Mouse (Mus musculus) embryonic facial prominence, embryonic 14.5 days (tissue): ENCODE results near the gene Gm21961. TPM values are rescaled to one million over a fixed set of nuclear protein-coding genes. Genes with fewer than 3 reads are reported as not detected.
"Not testable (repeated sequence)": the region's sequence is repeated elsewhere in the genome, so short reads cannot be mapped to it uniquely, and the experiment has no call there.

Experiments
- ATAC-seq: fragments of 200-750 bp; cut with Nextera tagmentation; 2 replicates; pipeline ENCODE4 v1.8.0; 2017; ENCODE audit warnings: low read depth, moderate number of reproducible peaks, moderate TSS enrichment
- DNase-seq: peaks from one replicate; pipeline ENCODE4 v3.0.0-alpha.2; 2015; ENCODE audit warnings: low spot score
- H3K27ac ChIP-seq: fragments of 300-500 bp; sonication (generic); replicated peaks from 2 replicates; pipeline ENCODE4 v1.5.1; 2014; ENCODE audit warnings: low read depth, mild to moderate bottlenecking, low read length, moderate library complexity
- H3K27me3 ChIP-seq: fragments of 300-500 bp; sonication (generic); replicated peaks from 2 replicates; pipeline ENCODE4 v1.6.1; 2014; ENCODE audit warnings: low read length; ENCODE audit not compliant: control insufficient read depth, insufficient read depth
- H3K36me3 ChIP-seq: fragments of 300-500 bp; sonication (generic); 2 replicates; pipeline ENCODE4 v1.6.1; 2014; ENCODE audit warnings: low read length, mixed read lengths; ENCODE audit not compliant: control insufficient read depth, insufficient read depth
- H3K4me1 ChIP-seq: fragments of 300-500 bp; sonication (generic); 2 replicates; pipeline ENCODE4 v1.6.1; 2014; ENCODE audit warnings: antibody characterized with exemption, low read length; ENCODE audit not compliant: control insufficient read depth, insufficient read depth
- H3K4me2 ChIP-seq: fragments of 300-500 bp; sonication (generic); 2 replicates; pipeline ENCODE4 v1.6.1; 2014; ENCODE audit warnings: low read depth, mild to moderate bottlenecking, low read length, moderate library complexity, mixed read lengths
- H3K4me3 ChIP-seq: fragments of 300-500 bp; sonication (generic); 2 replicates; pipeline ENCODE4 v1.5.1; 2014; ENCODE audit warnings: low read depth, mild to moderate bottlenecking, low read length
- H3K9ac ChIP-seq: fragments of 300-500 bp; sonication (generic); 2 replicates; pipeline ENCODE4 v1.6.1; 2014; ENCODE audit warnings: low read depth, mild to moderate bottlenecking, low read length, moderate library complexity, mixed read lengths
- H3K9me3 ChIP-seq: fragments of 300-500 bp; sonication (generic); 2 replicates; pipeline ENCODE4 v1.6.1; 2016; ENCODE audit warnings: low read length; ENCODE audit not compliant: control insufficient read depth
- WGBS: fragments of 180-500 bp; shearing (Covaris S2); extraction: QIAGEN DNeasy Blood & Tissue Kit; methylation state at CpG from one replicate; pipeline ENCODE4 v1.1.7; 2014; 5-methylcytosine and 5-hydroxymethylcytosine counted together
- polyA plus RNA-seq: library from polyadenylated mRNA; unstranded; fragments of >200 nt; fragmentation: Nextera tagmentation; extraction: Ambion mirVana; gene quantifications from 2 replicates; pipeline ENCODE4 v1.2.1, GENCODE M21; 2014

Gene Gm21961
- not detected in 2 replicates for polyA plus RNA-seq

DNA sequence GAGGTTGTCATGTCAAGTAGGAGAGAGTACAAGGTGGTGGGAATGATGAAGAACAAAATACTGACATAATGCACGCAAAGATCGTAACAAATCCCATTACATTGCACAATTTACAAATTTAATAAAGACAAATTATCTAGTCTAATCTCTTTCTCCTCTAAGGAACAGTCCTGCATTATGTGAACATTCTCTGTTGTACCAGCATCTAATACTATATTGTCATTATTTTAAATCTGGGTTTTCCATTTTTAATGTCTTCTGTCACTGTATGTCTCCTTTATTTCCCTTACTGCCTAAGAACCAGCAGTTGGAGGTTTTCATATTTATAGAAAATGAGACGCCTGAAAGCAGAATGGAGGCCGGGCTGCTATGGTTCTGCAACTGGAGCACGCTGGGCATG, at the start of gene Gm21961:
Gene Gm21961 (minus strand): TSS at position 101 of the 400 bp plus-strand sequence.
- H3K9me3 ChIP-seq: no peaks in the 10 kb centered on the region
- H3K4me3 ChIP-seq: no peak within 1 kb of the TSS
- H3K4me1 ChIP-seq: no peaks in the 10 kb centered on the region
- DNase-seq: no peak
- no peak within 1 kb of the TSS for H3K4me2 ChIP-seq
- no peaks in the 10 kb centered on the region for H3K27me3 ChIP-seq
- whole genome bisulfite sequencing: 91% methylated on average over 5 of the region's 5 CpGs
- no peaks in the 10 kb centered on the region for H3K36me3 ChIP-seq
- no peak within 1 kb of the TSS for H3K27ac ChIP-seq
- H3K9ac ChIP-seq: no peak within 1 kb of the TSS
- ATAC-seq: no peak

DNA sequence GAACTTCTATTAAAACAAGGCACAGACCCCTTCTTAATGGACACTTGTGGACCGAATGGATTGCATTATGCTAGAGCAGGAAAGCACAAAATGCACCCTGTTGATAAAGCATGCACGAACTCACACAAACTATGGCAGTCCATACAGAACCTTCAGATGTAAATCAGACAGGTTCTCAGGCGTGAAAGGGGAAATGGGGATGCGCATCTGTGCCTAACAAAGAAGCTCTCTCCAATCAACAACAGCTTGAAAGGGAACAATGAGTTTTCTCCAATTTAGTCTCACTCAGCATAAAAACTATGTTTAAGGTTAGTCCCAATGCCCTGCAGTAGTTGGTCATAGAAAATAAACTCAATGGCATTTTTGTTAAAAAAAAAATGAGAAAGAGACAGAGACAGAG, 27.3 kb upstream of the Gm21961 start:
- Histone ChIP-seq H3K9ac (no peak overlapping the region), H3K4me1 (no peaks in the 10 kb centered on the region), H3K27me3 (no peaks in the 10 kb centered on the region), H3K27ac (no peak overlapping the region), H3K36me3 (no peaks in the 10 kb centered on the region), H3K4me3 (no peak overlapping the region), H3K4me2 (no peak overlapping the region), H3K9me3 (no peaks in the 10 kb centered on the region)
- no peak for ATAC-seq
- WGBS: 66% methylated on average over 4 of the region's 4 CpGs
- DNase-seq: no peak

DNA sequence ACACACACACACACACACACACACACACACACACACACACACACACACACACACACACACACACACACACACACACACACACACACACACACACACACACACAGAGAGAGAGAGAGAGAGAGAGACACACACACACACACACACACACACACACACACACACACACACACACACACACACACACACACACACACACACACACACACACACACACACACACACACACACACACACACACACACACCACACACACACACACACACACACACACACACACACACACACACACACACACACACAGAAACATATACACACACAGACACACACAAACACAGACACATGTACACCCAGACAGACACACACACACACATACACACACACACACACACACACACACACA, 24.5 kb upstream of the Gm21961 start:
- DNase-seq, H3K4me1 ChIP-seq, H3K36me3 ChIP-seq, H3K9me3 ChIP-seq, H3K27ac ChIP-seq, ATAC-seq, H3K4me2 ChIP-seq, H3K27me3 ChIP-seq, H3K4me3 ChIP-seq, H3K9ac ChIP-seq: not testable (repeated sequence)

DNA sequence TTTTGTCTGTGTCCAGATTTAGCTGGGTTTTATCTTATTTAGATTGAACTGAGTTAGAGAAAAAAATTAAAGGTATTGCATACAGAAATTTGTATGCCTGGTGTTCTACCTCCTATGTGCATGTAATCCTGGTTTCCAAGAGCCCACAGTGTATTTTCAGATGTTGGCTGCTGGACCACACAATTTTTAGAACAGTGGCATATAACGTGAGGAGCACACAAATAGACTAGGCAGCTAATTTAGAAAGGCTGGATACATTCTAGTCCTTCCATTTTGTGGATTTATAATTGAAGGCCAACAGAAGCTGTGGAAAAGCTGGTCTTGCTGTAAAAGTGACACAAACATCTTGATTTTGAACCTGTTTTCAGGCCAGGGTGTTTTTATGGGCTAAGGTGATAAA, 3.3 kb upstream of the Gm21961 start:
- Histone ChIP-seq H3K4me2 (no peak overlapping the region), H3K27me3 (no peaks in the 10 kb centered on the region), H3K36me3 (no peaks in the 10 kb centered on the region), H3K4me1 (no peaks in the 10 kb centered on the region), H3K4me3 (no peak overlapping the region), H3K9me3 (no peaks in the 10 kb centered on the region), H3K9ac (no peak overlapping the region), H3K27ac (no peak overlapping the region)
- WGBS: 70% methylated on average over 1 of the region's 1 CpGs
- no peak for DNase-seq
- no peak for ATAC-seq

DNA sequence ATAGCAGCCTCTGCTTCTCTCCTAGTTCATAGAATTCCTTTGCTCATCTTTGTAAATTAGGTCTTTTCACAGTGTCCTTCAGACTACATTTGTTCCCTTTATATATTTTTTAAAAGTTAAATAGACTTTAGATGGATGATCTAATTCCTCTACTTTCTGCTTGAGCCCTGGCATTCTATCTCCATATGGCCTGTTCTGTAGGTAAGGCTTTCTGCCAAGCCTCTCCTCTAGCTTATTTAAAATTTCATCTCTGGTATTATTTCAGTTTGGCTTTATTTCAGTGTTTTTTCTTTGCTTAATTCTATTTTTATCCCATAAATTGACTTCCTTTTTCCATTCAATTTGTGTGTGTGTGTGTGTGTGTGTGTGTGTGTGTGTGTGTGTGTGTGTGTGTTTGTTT, 8.5 kb downstream of the Gm21961 start:
- no peaks in the 10 kb centered on the region for H3K36me3 ChIP-seq
- H3K9me3 ChIP-seq: no peaks in the 10 kb centered on the region
- H3K27me3 ChIP-seq: no peaks in the 10 kb centered on the region
- H3K4me3 ChIP-seq: no peak overlapping the region
- H3K9ac ChIP-seq: no peak overlapping the region
- no peak overlapping the region for H3K4me2 ChIP-seq
- H3K4me1 ChIP-seq: no peaks in the 10 kb centered on the region
- DNase-seq (peak; percentile 3), ATAC-seq (no peak)
- no peak overlapping the region for H3K27ac ChIP-seq

DNA sequence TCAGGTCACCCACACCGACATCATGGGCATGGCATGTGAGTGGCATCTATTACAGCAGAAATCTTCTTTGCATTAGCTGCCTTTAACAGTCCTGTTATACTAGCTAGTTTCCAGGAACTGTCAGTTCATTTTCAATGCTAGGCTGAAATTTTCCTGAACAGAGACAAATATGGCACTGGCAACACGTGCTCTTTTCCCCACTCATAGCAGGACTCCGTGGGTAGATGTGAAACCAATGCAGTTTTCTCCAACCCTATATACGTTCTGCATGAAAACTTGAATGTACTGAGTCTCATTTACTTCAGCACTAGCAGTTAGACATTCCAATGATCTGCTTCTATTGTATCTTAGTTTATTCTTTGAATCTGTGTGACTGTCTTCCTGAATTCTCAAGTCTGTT, 20.2 kb downstream of the Gm21961 start:
- ATAC-seq: no peak
- no peak for DNase-seq
- no peak overlapping the region for H3K9ac ChIP-seq
- H3K36me3 ChIP-seq: no peaks in the 10 kb centered on the region
- 78% methylated on average over 4 of the region's 4 CpGs for WGBS
- H3K27me3 ChIP-seq: no peaks in the 10 kb centered on the region
- no peak overlapping the region for H3K4me3 ChIP-seq
- H3K9me3 ChIP-seq: no peaks in the 10 kb centered on the region
- no peaks in the 10 kb centered on the region for H3K4me1 ChIP-seq
- no peak overlapping the region for H3K4me2 ChIP-seq
- no peak overlapping the region for H3K27ac ChIP-seq

DNA sequence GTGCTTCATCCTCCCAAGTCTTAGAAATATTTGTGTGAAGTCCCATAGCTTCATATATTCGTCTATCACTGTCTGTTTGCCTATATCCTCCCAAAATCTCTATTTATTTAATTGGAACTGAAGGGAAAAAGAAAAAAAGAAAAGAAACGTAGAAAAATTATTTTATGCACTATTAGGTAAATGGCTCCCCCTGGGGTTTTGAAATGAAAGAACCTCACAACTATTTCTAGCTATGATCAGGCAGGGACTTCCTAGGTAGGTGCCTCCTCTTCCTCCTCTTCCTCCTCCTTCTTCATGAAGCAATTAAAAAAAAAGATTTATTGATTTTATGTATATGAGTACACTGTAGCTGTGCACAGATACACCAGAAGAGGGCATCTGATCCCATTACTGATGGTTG, 34.7 kb downstream of the Gm21961 start:
- ATAC-seq: no peak
- WGBS: 67% methylated on average over 2 of the region's 2 CpGs
- H3K27me3 ChIP-seq: no peaks in the 10 kb centered on the region

DNA sequence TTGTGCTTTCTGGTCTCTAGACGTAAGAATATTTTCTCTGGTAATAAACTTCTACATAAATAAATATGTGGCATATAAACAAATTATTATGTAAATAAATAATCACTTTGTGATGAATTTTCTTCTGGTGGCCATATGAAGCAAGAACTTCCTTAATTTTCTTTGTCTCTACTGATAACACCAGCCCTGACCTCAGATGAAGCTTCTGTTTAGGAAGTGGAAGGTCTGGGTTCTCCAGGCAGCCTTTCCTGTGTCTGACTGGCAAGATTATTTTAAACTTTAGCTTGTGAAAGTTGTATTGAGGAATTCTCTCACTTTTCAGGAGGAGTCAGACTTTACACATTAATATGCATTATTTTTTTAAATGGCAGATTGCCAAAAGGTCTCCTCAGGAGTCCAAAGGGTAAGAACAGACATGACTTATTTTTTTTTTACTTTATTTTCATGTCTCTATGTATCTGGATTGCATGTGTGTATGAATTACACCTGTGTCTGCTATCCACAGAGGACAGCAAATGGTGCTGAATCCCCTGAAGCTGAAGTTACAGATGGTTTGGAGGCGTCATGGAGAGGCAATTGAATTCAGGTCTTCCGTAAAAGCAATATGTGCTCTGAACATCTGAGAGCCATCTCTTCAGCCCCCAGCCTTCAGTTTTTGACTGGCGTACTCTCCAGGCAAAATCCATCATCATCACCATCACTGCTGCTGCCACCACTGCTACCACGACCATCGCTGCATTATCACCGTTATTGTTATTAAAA, 38.5 kb downstream of the Gm21961 start:
- no peaks in the 10 kb centered on the region for H3K27me3 ChIP-seq
- H3K9ac ChIP-seq: no peak overlapping the region
- H3K4me2 ChIP-seq: no peak overlapping the region
- DNase-seq: no peak
- no peaks in the 10 kb centered on the region for H3K4me1 ChIP-seq
- H3K4me3 ChIP-seq: no peak overlapping the region
- no peak for ATAC-seq
- no peak overlapping the region for H3K27ac ChIP-seq
- H3K36me3 ChIP-seq: no peaks in the 10 kb centered on the region
- H3K9me3 ChIP-seq: 0 out of 2 replicates have a peak, but pooled peaks cover 3% of the 10 kb centered on the region
- WGBS: 84% methylated on average over 7 of the region's 7 CpGs

More for the DNA sequence above, 34.7 kb downstream of the Gm21961 start:
- Histone ChIP-seq H3K27ac (no peak overlapping the region), H3K4me1 (no peaks in the 10 kb centered on the region), H3K4me2 (no peak overlapping the region), H3K9me3 (0 out of 2 replicates have a peak, but pooled peaks cover 3% of the 10 kb centered on the region), H3K4me3 (no peak overlapping the region), H3K36me3 (no peaks in the 10 kb centered on the region), H3K9ac (no peak overlapping the region)
- DNase-seq: no peak
